Mouse (Mus musculus) common myeloid progenitor, adult 5-6 weeks (primary cell): Measurements from ENCODE around the gene Asic2. TPM values are rescaled to one million over a fixed set of nuclear protein-coding genes. Genes with fewer than 3 reads are reported as not detected.

Experiments used
- ATAC-seq: replicated peaks from 2 replicates; pipeline ENCODE4 v1.8.0; 2016; ENCODE audit warnings: low read depth, mild to moderate bottlenecking, moderate TSS enrichment, inconsistent platforms; ENCODE audit not compliant: poor library complexity, severe bottlenecking
- total RNA-seq: library from RNA; stranded (forward); fragments of 200-1000, 187-1606 nt; gene quantifications from 2 replicates; pipeline ENCODE4 v1.2.3, GENCODE M21; 2017

Gene Asic2
- total RNA-seq, 1 experiment from 2014 or later, result not detected

DNA sequence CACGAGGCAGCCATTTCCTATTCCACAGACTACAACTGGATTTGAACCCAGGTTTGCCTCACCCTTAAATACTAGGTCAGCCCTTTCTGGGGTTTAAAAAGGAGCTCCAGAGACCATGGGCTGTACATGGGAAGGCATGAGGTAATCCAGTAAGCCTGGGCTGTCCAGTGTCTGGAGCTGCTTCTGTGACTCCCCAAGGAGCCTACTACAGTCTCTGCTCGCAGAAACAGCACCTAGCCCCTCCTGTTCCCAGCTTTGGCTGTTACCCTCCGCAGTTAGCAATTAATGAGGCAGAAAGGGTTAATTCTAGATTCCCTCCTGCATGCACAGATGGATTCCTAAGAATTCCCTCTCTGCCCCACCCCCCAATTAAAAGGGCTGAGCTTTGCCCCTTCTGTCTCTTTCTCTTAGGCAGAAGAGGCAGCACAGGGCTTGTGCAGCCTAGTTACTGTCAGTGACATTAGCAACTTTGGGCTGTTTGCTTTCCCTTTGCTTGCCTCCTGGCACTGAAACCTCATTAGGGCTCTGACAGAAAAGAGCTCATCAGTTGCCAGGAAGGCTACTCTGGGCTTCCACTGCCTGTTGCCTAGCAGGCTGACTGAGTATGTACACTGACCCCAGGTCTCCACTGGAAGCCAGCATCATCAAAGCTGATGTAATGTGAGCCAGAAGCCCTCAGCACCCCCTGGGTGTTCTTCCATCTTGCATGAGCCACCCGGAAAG lies 107.8 kb downstream of the Asic2 start, which contains the start of gene 5530401A14Rik:
Gene 5530401A14Rik, plus strand, starts transcription at position 424 of the 723 bp plus-strand sequence.
- no peak for ATAC-seq

DNA sequence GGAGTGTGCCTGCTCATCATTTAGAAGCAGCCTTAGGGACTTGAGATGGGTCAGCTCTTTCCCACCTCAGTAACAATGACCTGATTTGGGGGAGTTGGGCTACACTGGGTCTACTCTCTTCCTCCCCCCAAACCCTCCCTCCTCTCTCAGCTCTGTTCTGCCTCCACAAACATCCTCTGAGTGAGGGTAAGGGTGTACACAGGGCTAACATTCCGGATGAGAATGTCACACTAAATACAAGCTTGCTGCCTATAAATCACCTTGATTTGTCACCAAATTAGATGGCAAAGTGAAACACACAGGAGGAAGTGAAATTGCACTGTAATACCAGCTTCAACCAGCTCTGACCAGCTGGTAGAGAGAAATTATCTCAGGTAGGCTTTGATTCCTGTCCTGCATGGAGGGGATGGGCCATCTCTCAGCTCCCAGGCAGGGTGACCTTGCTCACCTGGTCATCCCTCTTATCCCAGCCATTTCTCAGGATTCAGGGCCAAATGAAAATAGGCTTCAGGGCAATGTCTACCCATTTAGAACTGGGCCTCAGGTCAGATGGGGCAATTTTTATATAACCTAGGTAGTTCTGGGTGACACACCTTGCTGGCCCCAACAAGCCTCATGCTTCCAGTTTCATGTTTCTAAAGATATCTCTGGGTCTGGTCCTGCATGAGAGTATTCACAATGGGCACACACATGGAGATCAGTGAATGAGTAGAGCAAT lies 120.3 kb downstream of the Asic2 start:
- ATAC-seq, result peak; percentile 36; the same call in 1 of the 2 replicates

DNA sequence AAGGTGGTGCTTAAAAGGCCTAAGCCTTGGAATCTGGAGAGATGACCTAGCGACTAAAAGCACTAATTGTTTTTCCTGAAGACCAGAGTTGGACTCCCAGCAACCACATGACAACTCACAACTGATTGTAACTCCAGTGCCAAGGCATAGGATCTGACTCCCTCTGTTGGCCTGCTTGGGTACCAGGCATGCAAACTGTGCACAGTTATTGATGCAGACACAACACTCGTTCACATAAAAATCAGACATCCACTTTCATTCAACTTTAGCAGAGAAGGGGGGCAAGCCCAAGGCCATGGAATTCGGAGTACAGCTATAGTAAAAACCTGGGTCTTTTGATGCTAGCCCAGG lies 122.6 kb downstream of the Asic2 start:
- ATAC-seq, result no peak

DNA sequence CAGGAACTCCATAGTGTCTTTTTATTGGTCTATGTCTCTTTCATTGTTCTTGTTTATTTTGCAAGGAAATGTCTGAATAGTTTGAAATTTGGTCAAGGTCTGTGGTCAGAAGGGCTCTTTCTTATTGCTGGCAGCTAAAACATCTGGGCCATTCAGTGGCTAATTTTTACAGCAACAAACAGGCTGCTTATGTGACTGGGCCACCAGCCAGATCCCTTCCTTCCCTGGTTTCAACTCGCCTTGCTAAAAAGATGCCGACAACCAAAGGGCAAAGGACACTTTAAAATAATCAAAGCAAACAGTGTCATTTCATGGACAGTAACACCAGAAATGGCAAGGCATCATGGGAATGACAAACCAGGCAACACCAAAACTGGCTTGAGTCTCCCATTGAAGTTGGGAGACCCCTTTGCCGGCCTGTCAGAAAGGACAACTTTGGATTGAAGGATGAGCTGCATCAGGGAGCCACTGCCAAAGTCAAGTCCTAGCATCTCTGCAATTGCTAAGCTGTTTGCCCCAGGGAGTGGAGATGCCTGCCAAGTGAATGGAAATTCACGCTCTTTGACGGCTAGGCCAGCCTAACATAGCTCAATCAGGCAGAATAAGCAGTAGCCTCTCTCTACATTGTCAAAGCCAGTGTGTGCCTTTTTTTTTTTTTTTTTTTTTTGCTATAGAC lies 123.1 kb downstream of the Asic2 start:
- no peak for ATAC-seq

DNA sequence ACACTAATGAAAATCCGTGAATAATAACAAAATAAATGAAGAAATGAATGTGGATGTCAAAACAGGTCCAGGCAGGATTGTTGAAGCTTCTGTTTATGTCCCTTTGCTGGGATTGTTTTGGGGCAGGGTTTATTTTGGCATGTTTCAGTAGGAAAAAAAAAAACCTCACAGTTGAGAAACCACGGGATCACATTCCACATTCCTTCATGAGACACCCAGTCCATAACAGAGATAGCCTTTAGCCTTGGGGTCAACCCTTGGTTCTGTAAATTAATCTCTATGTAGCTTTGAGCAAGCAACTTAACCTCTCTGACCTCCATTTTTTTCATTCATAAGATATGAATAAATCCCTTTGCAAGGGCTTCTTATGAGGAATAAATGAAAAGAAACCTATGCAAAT lies 127.3 kb downstream of the Asic2 start:
- no peak for ATAC-seq

DNA sequence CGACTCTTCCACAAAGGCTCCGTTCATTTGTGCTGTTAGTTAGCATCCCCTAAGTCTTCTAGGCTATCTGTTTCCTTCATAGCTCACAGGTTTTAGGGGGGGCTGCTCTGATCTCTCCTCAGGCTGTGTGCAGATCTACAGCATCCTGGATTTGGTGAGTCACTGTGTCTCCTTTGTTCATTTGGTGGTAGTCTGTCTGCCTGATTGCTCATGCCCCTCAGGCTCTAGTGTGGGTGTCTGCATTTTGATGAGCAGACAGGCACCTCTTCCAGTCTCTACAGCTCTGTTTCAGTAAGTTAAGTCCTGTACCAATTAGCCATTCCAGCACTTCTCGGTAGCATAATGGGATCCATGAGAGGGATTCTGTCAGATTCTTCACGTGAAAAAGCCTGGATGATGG lies 129.8 kb downstream of the Asic2 start:
- ATAC-seq, result no peak

DNA sequence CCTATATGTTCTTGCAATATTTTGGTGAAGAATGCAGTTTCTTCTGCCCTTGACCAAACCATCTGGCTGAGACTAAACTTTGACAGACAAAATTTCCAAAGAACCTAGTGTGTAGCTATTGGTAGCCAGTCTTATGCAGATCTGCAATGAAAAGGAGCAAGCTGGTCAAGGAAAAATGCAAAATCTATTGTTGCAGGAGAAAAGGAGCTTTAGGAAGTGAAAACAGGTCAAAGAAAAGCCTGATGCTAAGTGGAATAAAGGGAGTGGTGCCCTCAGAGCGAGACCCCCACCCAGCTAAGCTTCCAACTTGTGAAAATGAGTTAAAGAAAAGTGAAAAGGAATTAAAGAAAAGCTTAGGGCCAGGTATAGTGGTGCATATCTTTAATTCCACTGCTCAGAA lies 135.9 kb downstream of the Asic2 start:
- no peak for ATAC-seq

DNA sequence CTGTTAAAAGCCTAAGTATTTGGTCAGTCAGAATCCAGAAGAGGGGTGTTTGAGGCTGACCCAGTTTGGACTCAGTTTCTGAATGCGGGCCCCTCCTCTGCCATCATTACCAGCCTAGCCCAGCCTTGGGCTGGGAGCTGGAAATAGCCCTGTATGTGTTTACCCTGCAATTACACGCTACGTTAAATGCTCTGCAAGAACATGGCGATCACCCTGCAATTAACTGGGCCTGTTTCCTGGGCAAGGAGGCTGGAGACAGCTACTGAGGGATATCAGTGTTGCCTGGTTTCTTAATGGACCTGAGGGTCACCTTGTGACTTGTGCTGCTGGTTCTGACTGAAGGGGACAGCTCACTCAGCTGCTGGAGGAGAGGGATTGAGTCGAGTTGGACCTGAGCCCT lies 151.7 kb downstream of the Asic2 start:
- no peak for ATAC-seq

DNA sequence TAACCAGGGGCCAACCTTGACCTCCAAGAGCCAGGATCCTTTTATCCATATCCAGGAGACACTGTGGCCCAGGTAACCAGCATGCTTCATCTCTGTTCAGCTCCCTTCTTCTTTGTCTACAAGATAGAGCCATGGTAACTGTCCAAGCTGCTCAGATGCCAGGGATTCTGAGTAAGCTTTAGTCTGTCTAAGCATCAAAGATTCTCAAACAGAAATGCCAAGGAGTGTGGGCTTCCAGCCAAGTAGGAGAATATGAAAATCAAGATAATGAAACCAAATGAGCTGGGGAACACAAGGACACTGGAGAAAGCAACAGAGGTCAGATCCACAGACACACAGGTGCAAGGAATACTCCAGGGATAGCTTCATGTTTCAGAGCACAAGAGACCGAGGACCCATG lies 153.4 kb downstream of the Asic2 start:
- no peak for ATAC-seq

DNA sequence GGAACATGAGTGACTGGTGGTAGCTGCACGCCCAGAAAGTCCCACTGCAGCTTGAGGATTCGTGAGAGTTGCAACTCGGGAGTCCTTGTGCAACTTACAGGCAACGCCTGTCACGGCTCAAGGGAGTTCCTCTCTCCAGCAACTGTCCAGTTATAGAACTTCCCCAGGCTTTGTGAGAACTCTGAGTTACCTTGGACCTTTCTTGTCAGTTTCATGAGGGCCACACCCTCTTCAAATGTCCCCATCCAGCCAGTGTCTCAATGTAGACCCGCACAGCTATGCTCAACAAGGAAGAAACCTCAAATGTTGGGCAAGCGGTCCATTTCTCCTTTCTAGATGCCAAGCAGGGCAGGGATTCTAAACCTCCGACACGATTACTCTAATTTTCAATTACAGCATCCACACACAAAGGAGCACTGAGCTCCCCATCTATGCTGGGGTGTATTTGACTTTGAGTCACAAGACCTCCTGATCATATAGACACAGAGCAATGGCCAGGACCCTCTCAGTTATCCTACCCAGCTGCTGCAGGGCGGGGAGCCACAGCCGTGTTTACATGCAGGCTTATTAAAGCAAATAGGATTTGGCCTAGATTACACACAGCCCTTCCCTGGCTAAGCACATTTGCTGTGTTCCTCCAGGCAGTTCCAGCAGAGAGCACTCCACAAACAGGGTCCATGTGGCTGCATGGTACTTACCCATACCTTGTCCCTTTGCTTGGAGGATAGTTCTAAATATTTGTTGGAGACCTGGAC lies 161.2 kb downstream of the Asic2 start:
- ATAC-seq, result no peak

DNA sequence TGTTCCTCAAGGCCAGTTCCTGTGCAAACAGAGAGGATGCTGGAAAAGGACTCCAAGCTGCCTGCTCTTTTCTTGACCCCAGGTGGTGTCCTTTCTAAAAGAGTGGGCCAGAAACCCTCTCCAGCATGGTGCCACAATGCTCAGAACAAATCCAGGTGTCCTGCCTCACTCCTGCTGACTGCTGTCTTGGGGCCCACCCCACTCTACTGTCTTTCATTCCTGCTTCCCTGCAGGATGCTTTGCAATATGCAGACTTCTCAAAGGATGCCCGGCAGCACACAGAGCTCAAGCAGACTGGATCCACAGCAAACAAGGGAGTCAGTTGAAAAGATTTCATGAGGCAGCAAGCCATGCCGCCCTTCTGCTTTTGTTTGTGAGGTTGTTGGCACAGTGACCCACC lies 164.7 kb downstream of the Asic2 start:
- ATAC-seq, result no peak

DNA sequence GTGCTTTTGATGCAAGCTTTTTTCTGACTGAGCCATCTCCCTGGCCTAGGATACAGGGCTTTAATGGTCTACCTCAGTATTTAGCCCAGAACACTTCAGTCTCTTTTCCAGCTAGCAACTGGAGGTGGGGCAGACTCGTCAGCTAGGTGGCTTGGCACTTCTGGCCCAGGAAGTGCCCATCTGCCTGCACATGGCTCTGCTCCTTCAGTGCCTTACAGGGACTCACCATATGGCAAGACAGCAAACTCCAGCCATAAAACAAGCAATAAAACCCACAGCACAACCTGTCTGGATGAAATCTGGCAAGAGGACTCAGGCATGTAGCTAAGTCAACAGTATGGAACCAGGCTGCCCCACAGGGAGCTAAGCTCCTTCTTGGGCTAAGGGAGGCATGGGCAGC lies 165.6 kb downstream of the Asic2 start:
- no peak for ATAC-seq

DNA sequence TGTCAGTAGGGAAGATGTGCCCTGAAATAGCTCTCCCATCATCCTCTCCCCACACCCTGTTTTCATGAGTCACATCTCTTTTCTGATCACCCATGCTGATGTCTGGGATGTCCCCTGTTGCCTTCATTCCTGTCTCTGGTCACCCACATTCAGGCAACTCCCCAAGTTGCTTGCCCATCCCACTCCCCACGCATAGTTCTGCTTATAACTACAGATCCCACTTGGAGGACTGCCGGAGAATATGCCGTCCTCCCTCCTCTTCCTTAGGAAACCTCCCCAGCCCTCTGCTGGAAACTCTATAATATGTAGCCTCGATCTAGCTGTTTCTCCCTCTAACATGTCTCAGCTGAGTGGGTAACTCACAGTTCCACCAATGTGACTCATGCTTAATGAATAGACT lies 167.4 kb downstream of the Asic2 start:
- ATAC-seq, result no peak

DNA sequence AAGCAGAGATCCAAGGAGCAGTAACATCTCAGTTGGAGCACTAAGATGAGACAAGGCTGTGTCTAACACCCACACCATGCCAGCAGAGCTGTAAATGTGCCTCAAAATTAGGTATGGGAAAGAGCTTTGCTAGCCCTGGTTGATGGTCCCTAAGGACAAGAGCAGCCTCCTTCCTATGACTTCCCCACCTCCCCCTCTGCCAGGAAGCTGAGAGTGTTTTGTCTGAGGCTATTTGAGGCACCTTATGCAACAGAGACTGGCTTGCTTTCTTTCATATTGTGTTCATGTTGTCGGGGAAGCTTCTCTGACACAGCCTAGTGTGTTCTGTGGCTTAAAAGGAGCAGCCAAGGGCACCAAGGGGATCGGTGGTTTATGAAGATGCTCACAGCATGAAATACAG lies 174.7 kb downstream of the Asic2 start:
- ATAC-seq, result no peak

DNA sequence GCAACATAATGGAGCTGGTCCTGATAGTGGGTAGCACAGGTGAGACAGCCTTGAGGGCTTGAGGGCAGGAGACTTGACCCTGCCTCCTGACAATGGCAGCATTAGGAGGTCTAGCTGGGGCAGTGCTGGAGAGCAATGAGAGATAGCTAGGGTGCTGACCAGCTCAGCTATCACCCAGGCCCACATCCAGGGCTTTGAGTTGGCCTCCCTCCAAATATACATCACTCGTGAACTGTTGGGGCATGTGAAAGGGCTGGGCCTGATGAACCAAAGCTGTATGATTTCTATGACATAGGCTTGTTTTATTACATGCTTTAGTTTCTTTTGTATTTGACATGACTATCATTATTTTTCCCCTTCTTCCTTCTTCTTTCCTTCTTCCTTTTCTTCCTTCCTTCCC lies 176.7 kb downstream of the Asic2 start:
- ATAC-seq, result no peak

DNA sequence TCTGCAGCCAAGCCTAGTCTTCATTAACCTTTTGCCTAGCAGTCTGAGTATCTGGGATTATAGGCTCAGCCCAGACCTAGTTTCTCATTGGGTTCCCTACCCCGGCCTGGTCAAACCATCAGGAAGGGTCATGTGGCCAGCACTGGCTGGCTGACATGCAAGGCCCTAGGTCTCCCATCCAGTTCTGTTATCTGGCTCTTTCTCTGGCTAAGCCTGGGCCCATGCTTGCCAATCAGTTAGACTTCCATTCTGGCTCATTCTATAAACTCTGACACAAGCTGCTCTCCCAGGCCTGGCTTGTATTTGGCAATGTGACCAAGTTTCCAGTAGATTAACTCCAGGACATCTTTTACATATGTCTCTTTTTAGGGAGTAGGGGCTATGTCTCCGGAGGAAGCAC lies 187.7 kb downstream of the Asic2 start:
- ATAC-seq, result no peak

DNA sequence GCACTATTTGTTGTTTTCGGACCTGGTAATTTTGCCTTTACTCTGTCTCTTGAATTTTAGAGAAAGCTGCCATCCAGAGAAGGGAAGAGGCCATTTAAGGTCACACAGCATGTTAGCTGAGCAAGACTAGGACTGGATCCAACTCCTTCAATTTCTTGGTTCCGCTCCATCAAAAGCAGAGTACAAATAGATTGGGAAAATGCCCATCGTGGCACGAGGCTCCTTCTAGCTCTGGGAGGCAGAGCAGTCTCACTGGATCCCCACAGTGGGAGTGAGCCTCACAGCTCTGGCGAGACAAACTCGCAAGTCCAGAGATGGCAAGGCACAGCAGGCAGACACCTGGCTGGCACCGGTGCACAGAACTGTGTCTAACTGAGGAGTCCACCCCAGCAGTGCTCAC lies 188.4 kb downstream of the Asic2 start:
- no peak for ATAC-seq

DNA sequence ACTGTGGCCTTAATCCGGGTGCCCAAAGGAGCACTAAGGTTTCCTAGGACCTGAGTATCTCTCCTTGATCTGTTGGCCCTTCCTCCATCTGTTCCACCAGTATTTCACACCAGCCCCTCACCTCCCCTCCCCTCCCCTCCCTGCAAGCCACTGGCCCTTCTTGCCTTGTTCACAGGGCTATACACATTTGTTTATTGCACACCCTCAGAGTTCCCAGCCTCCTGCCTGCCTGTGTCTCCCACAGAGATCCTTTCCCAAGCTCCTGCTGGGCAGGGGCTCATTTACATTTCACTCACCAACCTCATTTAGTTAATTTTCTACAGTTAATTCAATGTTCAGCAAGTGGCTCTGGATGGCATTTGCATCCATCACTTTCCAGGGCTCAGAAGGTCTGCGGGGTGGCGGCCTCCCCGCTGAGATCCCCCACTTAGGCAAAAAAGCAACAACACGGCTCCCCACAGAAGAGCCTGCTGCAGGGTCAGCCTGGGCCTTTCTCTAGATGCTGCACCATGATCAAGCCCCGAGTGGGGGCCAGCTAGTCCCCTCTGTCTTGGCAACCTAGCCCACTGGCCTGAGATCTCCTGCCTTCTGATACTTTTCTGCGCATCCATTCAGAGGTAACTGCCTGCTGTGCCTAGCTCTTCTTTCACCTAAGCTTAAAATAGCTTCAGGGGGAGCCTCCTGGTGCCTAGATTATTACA lies 196.9 kb downstream of the Asic2 start:
- ATAC-seq, result no peak

DNA sequence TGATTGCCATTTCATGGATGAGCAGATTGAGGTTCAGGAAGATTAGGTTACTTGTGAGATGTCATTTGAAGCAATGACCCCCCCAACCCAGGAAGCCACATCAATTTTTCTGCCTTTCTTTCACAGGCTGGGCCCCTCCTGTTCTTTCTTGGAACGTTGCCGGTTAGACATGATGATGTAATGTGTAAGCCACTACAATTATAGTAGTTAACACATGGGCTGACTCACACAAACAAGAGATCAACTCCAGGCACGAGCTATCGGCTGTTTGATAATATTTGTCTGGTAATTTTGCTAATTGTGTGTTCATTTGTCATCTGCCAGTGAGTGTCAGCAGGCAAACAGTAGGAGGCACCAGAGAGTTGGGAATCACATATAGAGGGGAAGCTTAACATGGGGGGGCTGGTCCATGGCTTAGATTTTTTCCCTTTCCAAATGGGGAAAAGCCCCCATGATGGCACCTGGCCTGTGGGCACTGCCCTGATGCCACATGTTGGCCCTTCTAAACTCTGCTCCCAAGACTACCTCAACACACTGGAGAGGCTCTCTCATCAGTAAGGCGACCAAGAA lies 198.5 kb downstream of the Asic2 start:
- no peak for ATAC-seq

DNA sequence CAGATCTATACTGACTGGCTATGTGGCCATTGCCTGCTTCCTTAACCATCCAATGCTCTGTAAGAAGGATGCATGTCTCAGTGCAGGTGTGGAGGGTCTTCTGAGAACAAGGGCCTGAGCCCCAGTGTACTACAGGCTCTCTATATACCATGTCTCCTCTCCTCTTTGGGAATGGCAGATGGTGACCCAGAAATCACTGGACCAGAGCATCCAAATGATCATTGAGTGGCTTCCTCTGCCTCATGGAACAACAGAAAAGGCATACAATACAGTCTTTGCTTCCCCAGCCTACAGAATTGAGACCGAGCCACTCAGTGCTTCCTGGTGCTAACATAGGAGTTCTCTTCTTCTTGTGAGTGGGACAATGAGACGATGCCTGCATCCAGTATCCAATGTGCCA lies 200.0 kb downstream of the Asic2 start:
- ATAC-seq, result no peak
